Mouse (Mus musculus) thymus, postnatal 4 days (tissue): ENCODE data around the gene Bmp2.

ENCODE experiments used
- DNase-seq: peaks from one replicate; pipeline ENCODE4 v3.0.0; 2021

Bmp2 gene

DNA sequence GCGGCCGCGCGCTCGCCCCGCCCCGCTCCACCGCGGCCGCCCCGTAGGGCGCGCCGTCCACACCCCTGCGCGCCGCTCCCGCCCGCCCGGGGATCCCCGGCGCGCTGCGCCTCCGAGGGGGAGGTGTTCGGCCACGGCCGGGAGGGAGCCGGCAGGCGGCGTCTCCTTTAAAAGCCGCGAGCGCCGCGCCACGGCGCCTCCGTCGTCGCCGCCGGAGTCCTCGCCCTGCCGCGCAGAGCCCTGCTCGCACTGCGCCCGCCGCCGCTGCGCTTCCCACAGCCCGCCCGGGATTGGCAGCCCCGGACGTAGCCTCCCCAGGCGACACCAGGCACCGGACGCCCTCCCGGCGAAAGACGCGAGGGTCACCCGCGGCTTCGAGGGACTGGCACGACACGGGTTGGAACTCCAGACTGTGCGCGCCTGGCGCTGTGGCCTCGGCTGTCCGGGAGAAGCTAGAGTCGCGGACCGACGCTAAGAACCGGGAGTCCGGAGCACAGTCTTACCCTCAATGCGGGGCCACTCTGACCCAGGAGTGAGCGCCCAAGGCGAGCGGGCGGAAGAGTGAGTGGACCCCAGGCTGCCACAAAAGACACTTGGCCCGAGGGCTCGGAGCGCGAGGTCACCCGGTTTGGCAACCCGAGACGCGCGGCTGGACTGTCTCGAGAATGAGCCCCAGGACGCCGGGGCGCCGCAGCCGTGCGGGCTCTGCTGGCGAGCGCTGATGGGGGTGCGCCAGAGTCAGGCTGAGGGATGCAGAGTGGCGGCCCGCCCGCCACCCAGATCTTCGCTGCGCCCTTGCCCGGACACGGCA, at the start of gene Bmp2:
Bmp2 (plus strand) TSS at position 129 of the 811 bp plus-strand sequence.
- DNase-seq, result peak; percentile 28

DNA sequence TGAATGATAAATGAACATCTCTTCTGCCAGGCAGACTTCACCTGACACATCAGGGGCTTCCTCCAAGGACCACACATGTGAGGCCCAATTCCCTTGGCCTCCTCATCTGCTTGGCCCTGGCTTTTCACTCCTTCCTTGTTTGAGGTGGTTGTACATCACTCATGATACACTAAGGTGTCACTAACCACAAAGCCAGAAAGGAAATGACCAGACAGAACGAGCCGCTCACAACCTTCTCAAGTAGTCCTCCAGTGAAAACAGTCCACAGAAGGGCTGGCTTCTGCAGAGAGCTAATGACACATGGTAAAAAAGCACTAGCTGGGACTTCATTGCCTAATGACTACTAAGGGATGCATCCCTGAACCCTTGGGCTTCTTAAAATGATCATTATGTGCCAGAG, 46.3 kb upstream of the Bmp2 start:
- DNase-seq, result no peak

DNA sequence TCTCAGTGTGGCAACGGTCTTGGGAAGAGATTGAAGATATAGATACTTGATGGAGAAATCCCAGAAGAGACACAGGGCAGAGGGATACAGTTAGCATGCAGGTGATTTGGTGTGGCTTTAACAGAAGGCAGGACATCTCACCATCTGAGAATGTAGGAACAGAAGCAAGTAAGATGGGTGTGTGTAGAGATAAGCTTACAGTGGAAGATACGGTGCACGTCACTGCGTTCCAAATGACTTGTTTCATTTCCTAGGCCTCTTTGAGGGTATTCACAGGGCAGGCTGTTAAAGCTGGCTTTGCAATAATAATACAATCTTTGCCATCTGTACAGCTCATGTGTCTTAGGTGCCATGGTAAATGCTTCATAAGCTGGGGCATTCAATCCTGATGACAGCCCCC, 44.9 kb upstream of the Bmp2 start:
- DNase-seq, result no peak

DNA sequence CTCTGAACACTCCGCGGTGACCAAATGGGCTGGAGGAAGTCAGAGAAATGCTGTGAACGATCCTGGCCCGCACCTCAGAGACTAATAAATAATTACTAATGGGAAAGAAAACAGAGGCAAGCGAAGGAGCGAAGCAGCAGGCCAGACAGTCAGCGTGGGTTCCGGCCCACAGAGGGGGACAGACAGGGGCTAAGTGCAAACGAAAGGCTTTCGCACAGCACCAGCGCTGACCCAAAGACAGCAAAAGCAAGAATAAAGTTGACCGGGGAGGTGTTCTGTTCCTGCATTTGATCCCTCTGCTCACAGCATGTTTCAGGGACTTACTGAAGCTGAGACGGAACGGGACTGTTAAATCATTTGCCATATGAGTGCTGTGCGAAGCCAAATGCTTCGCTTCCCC, 42.8 kb upstream of the Bmp2 start:
- no peak for DNase-seq

DNA sequence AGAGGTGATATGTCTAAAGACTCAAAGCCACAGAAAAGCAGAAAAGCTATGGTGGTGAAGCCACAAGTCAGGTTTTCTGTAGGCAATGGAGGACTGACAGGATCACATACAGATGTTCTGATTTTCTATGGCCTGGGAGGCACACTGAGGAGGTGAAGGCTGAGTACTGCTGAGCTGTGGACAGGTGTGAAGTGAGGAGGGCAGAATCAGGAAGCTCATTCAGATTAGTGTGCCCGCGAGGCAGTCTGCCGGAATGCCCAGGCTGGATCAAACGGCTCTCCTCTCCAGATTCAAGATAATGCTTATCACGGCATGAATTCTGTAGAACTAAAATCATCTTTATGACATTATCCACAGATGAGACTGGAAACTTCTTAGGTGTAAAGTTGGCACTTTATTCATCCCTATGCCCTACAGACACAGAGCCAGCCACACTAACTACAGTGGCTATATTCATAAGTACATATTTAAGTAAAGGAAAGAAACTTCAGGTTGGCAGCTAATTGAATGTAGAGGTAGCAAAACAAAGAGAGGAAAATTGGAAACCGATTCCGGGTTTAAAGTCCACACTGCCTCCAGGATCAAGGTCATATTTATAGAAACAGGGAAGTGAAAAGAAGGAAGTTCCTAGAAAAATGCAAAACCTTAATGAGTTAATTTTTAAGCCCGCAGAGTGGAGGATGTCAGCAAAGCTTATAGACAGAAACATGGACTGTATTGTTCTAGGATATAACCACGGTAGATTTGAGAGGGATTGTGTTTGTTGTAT, 40.8 kb upstream of the Bmp2 start:
- DNase-seq, result no peak

DNA sequence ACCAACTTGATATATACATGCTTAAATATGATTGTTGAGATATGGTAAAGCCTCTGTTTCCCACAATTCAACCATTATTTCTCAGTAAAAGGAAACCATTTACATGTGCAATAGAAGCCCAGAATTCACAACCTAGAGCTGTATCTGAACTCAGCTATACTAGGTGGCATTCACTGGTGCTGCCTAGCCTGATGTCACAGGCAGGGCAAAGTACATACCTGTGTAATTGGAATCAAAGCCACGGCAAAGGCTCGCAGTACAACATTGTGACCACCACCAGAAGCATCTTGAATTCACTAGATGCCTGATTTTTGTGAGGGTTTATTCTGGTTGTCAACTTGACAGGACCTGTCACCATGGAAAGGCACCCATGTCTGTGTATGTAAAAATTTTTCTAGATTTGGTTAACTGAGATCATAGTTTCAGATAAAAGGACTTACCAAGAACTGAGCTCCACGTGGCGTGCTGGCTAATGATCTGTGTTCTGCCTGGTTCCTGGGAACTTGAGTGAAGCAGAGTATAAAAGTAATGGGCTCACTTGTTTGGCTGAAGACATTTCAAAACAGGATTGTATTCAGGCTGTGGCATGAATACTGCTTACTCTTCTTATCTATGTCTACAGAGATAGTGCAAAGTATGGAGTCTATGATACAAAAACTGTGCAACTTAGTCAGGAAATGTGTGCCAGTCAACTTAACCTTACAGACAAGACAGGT, 35.5 kb upstream of the Bmp2 start:
- DNase-seq, result no peak

DNA sequence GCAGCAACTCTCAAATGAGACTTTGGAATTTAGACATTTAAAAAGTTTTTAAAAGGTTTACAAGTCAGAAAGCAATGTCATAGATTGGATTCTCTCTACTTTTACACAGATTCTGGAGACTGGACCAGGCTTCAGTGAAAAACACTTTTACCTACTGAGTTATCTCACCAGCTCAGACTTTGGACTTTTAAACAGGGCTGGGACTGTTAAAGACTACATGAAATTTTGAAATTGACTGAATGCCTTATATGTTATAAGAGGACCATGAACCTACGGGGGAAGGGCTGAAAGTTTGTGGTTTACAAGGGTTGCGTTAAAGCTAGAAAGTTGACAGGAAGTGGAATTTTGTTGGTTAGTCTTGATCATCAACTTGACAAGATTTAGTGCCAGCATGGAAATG, 34.1 kb upstream of the Bmp2 start:
- no peak for DNase-seq

DNA sequence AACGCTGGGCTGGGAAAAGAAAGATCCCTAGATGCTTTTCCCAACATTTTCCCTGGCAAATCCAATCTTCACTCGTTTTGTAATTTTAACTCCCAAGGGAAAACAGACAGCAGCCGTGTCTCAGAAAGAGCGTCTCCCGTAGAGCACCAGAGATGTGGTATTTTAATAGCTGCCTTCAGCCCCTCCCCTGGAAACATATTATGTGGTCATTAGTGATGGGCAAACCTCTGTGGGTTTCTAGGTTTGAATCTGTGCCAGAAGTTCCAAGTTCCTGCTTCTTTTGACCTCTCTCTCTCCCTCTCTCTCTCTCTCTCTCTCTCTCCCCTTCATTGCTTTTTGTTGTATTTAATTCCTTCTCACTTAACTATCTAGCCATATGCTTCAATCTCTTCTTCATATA, 30.8 kb upstream of the Bmp2 start:
- no peak for DNase-seq

DNA sequence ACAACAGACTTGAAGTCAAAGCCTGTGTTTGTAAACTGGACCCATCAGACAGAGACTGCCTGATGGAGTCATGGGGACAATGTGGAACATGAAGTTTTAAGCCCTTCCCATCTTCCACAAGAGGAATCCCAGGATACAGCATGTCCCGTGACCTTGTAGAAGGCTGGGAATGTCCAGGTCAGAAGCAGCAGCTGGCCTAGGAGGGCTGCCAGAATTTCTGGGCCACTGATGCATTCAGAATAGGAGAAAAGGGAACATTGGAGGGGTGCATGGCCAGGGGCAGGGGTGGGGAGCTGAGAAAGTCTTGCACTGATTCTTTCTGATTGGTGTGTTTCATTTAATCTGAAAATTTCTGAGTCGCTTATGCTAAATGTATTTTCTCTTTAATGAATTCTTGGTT, 29.8 kb upstream of the Bmp2 start:
- DNase-seq, result no peak

DNA sequence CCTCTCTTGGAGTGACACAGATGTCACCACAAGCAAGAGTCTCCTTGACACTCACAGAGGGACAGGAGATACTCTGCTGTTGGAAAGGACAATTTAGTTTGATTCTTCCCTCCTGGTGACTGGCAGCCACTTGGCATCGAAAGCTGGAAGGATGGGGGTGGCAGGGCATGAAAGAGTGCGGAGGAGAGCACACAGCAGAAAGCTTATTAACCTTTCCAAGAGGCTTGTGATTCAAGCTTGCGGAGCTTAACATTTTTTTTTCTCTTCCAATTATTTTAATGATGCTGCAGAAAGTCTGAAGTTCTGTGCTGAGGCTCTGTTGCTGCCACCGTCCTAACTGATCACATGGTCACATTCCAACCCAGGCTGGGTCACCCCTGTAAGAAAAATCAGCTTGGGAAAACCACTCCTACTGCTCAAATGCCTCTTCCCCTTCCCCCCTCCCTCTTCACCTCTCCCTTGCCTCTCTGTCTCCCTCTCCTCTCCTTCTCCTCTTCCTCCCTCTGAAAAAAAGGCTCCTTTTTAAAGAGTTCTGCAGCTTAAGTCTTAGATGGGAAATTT, 26.3 kb upstream of the Bmp2 start:
- DNase-seq, result no peak

DNA sequence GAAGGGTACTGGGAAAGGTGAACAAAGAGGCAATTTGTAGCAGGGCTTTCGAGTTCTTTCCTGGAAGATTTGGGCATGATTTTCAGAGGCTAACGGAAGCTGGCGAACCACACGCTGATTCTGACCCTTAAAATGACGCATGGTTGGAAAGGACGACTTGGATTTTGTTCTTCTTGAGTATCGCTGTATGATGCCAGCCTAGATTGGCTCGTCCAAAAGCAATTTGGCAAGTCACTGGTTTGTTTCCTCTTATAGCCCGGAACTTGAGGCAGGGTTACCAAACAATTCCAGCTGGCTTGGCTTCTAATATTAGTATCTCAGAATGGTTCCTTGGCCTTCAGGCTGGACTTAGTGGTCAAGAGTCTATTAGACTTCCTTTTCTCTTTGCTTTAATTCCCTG, 22.6 kb upstream of the Bmp2 start:
- no peak for DNase-seq

DNA sequence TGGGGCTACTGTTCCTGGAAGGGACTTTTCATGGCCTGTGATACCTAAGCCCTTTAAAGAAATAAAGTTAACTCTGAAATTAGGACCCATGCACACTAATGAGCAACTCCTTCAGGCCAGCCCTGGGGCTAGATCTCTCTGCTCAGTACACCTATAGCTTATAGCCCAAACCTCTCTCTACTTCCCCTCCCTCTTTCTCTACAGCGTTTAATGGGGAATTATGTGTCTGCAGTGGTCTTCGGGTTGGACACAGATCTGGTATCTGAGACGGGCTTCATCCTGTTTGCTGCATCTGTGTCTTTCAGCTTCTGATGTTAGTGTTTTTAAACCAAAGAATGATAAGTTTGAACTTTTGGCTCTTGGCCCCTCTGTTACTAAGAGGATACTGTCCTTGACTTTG, 18.9 kb upstream of the Bmp2 start:
- no peak for DNase-seq

DNA sequence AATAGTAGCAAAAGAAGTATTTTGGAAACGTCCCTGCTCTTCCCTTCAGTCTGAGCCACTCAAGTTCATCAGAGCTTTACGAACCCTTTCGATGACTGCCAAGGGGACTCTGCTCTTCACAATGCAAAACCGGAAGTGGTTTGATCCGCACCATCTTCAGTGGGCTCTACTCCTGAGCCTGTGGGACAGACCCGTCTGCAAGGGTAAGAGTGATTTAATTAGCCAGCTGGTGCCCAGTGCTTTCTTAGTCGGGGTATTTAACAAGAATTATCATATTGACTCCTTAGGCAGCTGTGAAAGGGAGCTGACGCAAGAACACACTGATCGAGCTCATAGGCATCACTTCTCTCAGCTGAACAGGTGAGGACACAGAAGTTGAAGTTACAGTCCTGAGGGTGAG, 16.5 kb upstream of the Bmp2 start:
- DNase-seq, result no peak

DNA sequence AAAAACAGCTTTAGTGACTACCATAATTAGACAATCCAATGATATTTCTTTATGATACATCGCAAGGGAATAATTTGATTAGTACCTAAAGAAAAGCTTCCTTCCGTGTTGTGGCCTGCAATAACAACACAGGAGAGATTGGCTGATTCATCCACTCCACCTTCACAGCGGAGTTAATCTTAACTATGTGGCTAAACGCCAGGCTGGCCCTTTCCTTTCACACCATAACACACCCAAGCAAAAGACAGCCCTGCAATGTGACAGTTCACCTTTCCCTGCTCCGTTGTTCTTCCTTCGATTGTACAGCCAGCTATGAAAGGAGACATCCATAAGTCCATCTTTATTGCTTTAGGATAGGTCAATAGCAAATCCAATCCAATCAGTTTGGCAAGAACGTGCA, 15.1 kb upstream of the Bmp2 start:
- DNase-seq, result no peak

DNA sequence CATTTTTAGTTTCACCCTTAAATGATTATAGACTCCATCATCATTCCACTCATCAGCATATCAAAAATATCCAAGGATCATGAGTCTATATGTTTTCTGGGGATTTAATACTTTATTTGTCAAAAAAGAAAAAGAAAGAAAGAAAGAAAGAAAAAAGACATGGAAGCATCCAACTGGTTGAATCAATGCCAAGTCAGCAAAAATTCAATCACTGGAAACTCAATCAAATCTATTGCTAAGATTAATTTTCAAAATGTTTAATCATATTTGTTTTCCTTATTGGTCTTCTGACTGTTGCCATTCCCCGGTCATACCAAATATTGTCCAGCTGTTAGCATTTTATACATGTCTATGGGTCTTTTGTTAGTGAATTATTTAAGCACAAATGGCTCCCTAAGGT, 11.3 kb upstream of the Bmp2 start:
- no peak for DNase-seq

DNA sequence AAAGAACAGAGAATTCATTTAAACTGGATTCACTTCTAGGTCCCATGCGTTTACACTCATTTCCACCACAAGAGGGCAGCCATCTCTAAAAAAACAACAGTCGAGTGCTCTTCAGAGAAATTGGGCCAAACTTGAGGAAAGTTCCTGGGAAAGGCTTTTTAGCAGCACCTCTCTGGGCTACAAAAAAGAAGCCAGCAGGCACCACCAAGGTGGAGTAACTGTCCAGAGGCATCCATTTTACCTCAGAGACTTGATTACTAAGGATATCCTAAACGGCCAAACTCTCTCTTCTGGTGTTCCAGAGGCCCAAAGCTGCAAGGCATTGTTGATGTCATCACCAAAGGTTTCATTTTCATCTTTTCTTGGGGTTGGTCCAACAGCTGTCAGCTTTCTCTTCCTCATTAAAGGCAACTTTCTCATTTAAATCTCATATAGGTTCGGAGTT, 1.7 kb upstream of the Bmp2 start:
- DNase-seq, result peak; percentile 12

DNA sequence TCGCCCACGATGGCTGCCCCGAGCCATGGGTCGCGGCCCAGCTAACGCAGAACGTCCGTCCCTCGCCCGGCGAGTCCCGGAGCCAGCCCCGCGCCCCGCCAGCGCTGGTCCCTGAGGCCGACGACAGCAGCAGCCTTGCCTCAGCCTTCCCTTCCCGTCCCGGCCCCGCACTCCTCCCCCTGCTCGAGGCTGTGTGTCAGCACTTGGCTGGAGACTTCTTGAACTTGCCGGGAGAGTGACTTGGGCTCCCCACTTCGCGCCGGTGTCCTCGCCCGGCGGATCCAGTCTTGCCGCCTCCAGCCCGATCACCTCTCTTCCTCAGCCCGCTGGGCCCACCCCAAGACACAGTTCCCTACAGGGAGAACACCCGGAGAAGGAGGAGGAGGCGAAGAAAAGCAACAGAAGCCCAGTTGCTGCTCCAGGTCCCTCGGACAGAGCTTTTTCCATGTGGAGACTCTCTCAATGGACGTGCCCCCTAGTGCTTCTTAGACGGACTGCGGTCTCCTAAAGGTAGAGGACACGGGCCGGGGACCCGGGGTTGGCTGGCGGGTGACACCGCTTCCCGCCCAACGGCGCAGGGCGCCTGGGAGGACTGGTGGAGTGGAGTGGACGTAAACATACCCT, 995 bp downstream of the Bmp2 start:
- DNase-seq, result peak; percentile 17

DNA sequence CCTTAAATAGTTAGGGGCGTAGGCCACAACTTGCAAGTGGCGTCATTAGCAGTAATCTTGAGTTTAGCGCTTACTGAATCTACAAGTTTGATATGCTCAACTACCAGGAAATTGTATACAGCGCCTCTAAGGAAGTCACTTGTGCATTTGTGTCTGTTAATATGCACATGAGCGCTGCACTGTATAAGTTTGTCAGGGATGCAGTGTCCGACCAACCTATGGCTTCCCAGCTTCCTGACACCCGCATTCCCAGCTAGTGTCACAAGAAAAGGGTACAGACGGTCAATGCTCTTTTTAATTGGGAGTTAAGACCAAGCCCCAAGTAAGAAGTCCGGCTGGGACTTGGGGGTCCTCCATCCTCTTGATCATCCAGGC, 1.9 kb downstream of the Bmp2 start:
- no peak for DNase-seq

DNA sequence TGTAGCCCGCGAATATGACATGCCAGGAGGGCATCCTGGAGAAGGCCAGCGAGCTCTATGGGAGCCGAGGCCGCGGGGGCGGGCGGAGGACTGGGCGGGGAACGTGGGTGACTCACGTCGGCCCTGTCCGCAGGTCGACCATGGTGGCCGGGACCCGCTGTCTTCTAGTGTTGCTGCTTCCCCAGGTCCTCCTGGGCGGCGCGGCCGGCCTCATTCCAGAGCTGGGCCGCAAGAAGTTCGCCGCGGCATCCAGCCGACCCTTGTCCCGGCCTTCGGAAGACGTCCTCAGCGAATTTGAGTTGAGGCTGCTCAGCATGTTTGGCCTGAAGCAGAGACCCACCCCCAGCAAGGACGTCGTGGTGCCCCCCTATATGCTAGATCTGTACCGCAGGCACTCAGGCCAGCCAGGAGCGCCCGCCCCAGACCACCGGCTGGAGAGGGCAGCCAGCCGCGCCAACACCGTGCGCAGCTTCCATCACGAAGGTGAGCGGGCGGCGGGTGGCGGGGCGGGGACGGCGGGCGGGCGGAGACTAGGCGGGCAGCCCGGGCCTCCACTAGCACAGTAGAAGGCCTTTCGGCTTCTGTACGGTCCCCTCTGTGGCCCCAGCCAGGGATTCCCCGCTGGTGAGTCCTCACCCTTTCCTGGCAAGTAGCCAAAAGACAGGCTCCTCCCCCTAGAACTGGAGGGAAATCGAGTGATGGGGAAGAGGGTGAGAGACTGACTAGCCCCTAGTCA, 2.5 kb downstream of the Bmp2 start:
- peak; percentile 9 for DNase-seq

DNA sequence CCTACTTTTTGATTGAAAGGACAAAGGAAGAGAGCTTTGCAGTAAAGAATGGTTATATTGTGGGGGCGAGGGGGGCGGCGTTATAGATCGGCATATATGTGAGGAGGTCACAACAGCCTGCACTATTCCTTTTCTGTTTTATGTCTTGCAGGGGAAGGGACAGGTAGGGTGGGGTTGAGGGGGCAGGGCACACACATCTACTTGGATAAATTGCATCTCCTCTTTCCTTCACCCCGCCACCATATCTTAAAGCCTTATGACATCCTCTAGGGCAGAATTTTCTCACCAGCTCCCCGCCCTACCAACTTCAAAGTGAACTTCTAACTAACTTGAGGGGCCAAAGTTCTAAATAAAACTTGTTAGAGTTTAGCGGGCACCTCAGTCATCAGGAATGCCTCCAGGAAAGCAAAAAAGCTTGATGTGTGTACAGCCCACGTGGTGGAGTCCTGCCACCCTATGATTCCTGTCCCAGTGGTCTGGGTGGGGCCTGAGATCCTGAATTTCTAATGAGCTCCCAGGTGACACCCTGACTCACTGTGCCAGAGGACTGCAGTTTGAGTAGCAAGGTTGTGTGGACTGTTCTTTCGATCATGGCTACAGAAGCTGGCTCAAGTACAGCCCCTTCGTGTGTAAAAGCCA, 12.4 kb downstream of the Bmp2 start:
- no peak for DNase-seq

DNA sequence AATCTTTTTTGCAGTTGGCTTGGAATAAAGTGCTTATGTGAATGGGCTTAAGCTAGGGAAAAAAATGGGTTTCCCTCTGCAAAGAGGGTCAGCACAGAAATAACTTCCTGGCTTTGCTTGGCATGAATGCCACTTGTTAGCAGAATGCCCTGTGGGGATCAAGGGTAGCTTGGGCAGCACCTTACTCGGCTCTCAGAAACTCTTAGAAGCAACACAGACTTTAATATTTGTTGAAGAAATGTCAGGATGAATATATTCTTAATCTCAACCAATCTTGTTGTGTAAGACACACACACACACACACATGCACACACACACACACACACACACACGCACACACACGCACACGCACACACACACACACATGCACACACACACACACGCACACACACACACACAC, 13.5 kb downstream of the Bmp2 start:
- DNase-seq, result no peak
